Mouse (Mus musculus) liver, embryonic 14.5 days (tissue): ENCODE data around the gene 4921507P07Rik. TPM values are rescaled to one million over a fixed set of nuclear protein-coding genes. Genes with fewer than 3 reads are reported as not detected.
"Not testable (repeated sequence)": the region's sequence is repeated elsewhere in the genome, so short reads cannot be mapped to it uniquely, and the experiment has no call there.

ENCODE experiments used
- ATAC-seq: fragments of 200-750 bp; cut with Nextera tagmentation; 2 replicates; pipeline ENCODE4 v1.8.0; 2017; ENCODE audit warnings: moderate number of reproducible peaks, mild to moderate bottlenecking, moderate library complexity; ENCODE audit not compliant: insufficient read depth
- DNase-seq, 3 experiments: peaks; one replicate each; pipeline ENCODE4 v3.0.0-alpha.2; 2012 to 2013; ENCODE audit warnings: low read depth in 3 of 3, low spot score in 3 of 3
- H3K27ac ChIP-seq: fragments of 300-500 bp; sonication (generic); 2 replicates; pipeline ENCODE4 v1.5.1; 2014; ENCODE audit warnings: moderate library complexity, mild to moderate bottlenecking, control low read depth, inconsistent platforms
- H3K27me3 ChIP-seq: fragments of 300-500 bp; sonication (generic); 2 replicates; pipeline ENCODE4 v1.6.1; 2014; ENCODE audit warnings: mild to moderate bottlenecking, low read length, moderate library complexity; ENCODE audit not compliant: control insufficient read depth, insufficient read depth
- H3K36me3 ChIP-seq: fragments of 300-500 bp; sonication (generic); replicated peaks from 2 replicates; pipeline ENCODE4 v1.6.1; 2014; ENCODE audit warnings: low read depth; ENCODE audit not compliant: control insufficient read depth, insufficient read depth
- H3K4me1 ChIP-seq, 2 experiments: fragments of 200-500 bp in 1 of 2; fragments of 300-500 bp in 1 of 2; sonication (generic) in 1 of 2; replicated peaks; 2 replicates each; pipeline ENCODE4 v1.6.1; 2012 to 2014; ENCODE audit warnings: antibody characterized with exemption in 1 of 2, inconsistent platforms in 1 of 2, low read length in 1 of 2; ENCODE audit not compliant: control insufficient read depth in 2 of 2, insufficient read depth in 2 of 2
- H3K4me2 ChIP-seq: fragments of 300-500 bp; sonication (generic); 2 replicates; pipeline ENCODE4 v1.6.1; 2014; ENCODE audit warnings: low read depth, mild to moderate bottlenecking, control low read depth, moderate library complexity
- H3K4me3 ChIP-seq, 2 experiments: fragments of 200-500 bp in 1 of 2; fragments of 300-500 bp in 1 of 2; sonication (generic) in 1 of 2; 2 replicates each; pipeline ENCODE4 v1.5.1; 2012 to 2014; ENCODE audit warnings: low read depth in 2 of 2, low read length in 2 of 2, mild to moderate bottlenecking in 2 of 2, control low read depth in 1 of 2, inconsistent platforms in 1 of 2, moderate library complexity in 1 of 2; ENCODE audit not compliant: insufficient read depth in 1 of 2
- H3K9ac ChIP-seq: fragments of 300-500 bp; sonication (generic); replicated peaks from 2 replicates; pipeline ENCODE4 v1.6.1; 2014; ENCODE audit warnings: mild to moderate bottlenecking, control low read depth, moderate library complexity
- H3K9me3 ChIP-seq: fragments of 300-500 bp; sonication (generic); 2 replicates; pipeline ENCODE4 v1.6.1; 2016; ENCODE audit warnings: low read length, mixed read lengths; ENCODE audit not compliant: control insufficient read depth
- CTCF ChIP-seq: IDR thresholded peaks from 2 replicates; pipeline ENCODE4 v1.5.1; 2016; ENCODE audit warnings: antibody characterized with exemption, low read depth, control low read depth
- EP300 ChIP-seq: IDR thresholded peaks from 2 replicates; pipeline ENCODE4 v1.6.1; 2016; ENCODE audit warnings: antibody characterized with exemption, low read depth
- WGBS: fragments of 180-500 bp; shearing (Covaris S2); extraction: QIAGEN DNeasy Blood & Tissue Kit; methylation state at CpG from one replicate; pipeline ENCODE4 v1.1.7; 2014; ENCODE audit not compliant: insufficient replicate concordance; 5-methylcytosine and 5-hydroxymethylcytosine counted together
- polyA plus RNA-seq, 2 experiments: library from polyadenylated mRNA; depleted of rRNA in 1 of 2; stranded (reverse) in 1 of 2; unstranded in 1 of 2; fragments of >200 nt; fragmentation: Nextera tagmentation in 1 of 2; extraction: Ambion mirVana in 1 of 2; gene quantifications; 2 replicates each; pipeline versions ENCODE4 v1.2.1 to v1.2.3; 2012 to 2014

Gene 4921507P07Rik
- 0.11 and 0.31 TPM in 2 replicates for polyA plus RNA-seq (2012; rRNA removed)
- polyA plus RNA-seq (2014; fragmentation: Nextera tagmentation; extraction: Ambion mirVana): 0.29 and 0.39 TPM in 2 replicates

GRCm38 (mm10) chr6:50596301-50597211 lies at the start of gene 4921507P07Rik:
TSS of gene 4921507P07Rik (minus strand) at chr6:50596632.
- peak within 1 kb of the TSS; percentile 59 to 62 for H3K4me3 ChIP-seq
- peak within 1 kb of the TSS; percentile 53 for H3K9ac ChIP-seq
- no peaks in the 10 kb centered on the region; the same call in 1 of the 2 replicates for H3K9me3 ChIP-seq
- ATAC-seq (peak; percentile 100), DNase-seq (peak; percentile 79 to 85 (median 84))
- H3K4me2 ChIP-seq: peak within 1 kb of the TSS; percentile 90
- peak; percentile 92 for TF ChIP-seq CTCF
- no peak for TF ChIP-seq EP300
- under 1% methylated on average over 61 of the region's 62 CpGs for WGBS
- no peak within 1 kb of the TSS for H3K27ac ChIP-seq
- peaks cover 0 to 7% of the 10 kb centered on the region in 2 experiments; a peak in 3 of 4 replicates for H3K4me1 ChIP-seq
- H3K36me3 ChIP-seq: no peaks in the 10 kb centered on the region
- H3K27me3 ChIP-seq: no peaks in the 10 kb centered on the region

GRCm38 (mm10) chr6:50644701-50645100 lies 48.3 kb upstream of the 4921507P07Rik start:
- WGBS: 51% methylated on average over 3 of the region's 3 CpGs
- no peaks in the 10 kb centered on the region for H3K36me3 ChIP-seq

GRCm38 (mm10) chr6:50641898-50642297 lies 45.5 kb upstream of the 4921507P07Rik start:
- Histone ChIP-seq H3K4me1 (no peaks in the 10 kb centered on the region), H3K4me3 (no peak overlapping the region), H3K9ac (no peak overlapping the region), H3K27me3 (no peaks in the 10 kb centered on the region), H3K9me3 (no peaks in the 10 kb centered on the region), H3K27ac (no peak overlapping the region), H3K4me2 (no peak overlapping the region), H3K36me3 (no peaks in the 10 kb centered on the region)
- WGBS: 54% methylated on average over 5 of the region's 5 CpGs
- DNase-seq (no peak), ATAC-seq (no peak)
- TF ChIP-seq EP300 (no peak), CTCF (no peak)

More at GRCm38 (mm10) chr6:50644701-50645100, 48.3 kb upstream of the 4921507P07Rik start:
- no peak overlapping the region for H3K27ac ChIP-seq
- ATAC-seq: no peak
- TF ChIP-seq CTCF: no peak
- no peak for TF ChIP-seq EP300
- H3K4me2 ChIP-seq: no peak overlapping the region
- H3K9ac ChIP-seq: no peak overlapping the region
- H3K27me3 ChIP-seq: no peaks in the 10 kb centered on the region
- no peaks in the 10 kb centered on the region for H3K9me3 ChIP-seq
- H3K4me1 ChIP-seq: no peaks in the 10 kb centered on the region
- H3K4me3 ChIP-seq: no peak overlapping the region
- no peak for DNase-seq

GRCm38 (mm10) chr6:50640377-50640776 lies 43.9 kb upstream of the 4921507P07Rik start:
- H3K4me3 ChIP-seq: no peak overlapping the region
- TF ChIP-seq CTCF (no peak), EP300 (no peak)
- H3K9me3 ChIP-seq: no peaks in the 10 kb centered on the region
- H3K4me1 ChIP-seq: no peaks in the 10 kb centered on the region
- no peaks in the 10 kb centered on the region for H3K36me3 ChIP-seq
- no peak overlapping the region for H3K27ac ChIP-seq
- no peak for DNase-seq
- WGBS: 46% methylated on average over 4 of the region's 4 CpGs
- no peaks in the 10 kb centered on the region for H3K27me3 ChIP-seq
- H3K9ac ChIP-seq: no peak overlapping the region
- no peak for ATAC-seq
- H3K4me2 ChIP-seq: no peak overlapping the region

- Histone ChIP-seq H3K27ac (no peak overlapping the region), H3K9ac (no peak overlapping the region), H3K36me3 (no peaks in the 10 kb centered on the region), H3K4me3 (no peak overlapping the region), H3K4me2 (no peak overlapping the region), H3K4me1 (no peaks in the 10 kb centered on the region), H3K9me3 (no peaks in the 10 kb centered on the region), H3K27me3 (no peaks in the 10 kb centered on the region)
- TF ChIP-seq CTCF: no peak
- DNase-seq (no peak), ATAC-seq (no peak)
- WGBS: 35% methylated on average over 2 of the region's 2 CpGs
Observed at GRCm38 (mm10) chr6:50639656-50640055, 43.2 kb upstream of the 4921507P07Rik start.

GRCm38 (mm10) chr6:50626170-50626569 lies 29.7 kb upstream of the 4921507P07Rik start:
- not testable (repeated sequence) for H3K9ac ChIP-seq, H3K4me1 ChIP-seq, H3K4me3 ChIP-seq, H3K9me3 ChIP-seq, H3K27me3 ChIP-seq, H3K36me3 ChIP-seq, H3K4me2 ChIP-seq, DNase-seq, H3K27ac ChIP-seq, ATAC-seq
- WGBS: 47% methylated on average over 2 of the region's 2 CpGs
